Mouse (Mus musculus) kidney, adult 2 months (tissue): ENCODE measurements around the gene Snx11. TPM values are rescaled to one million over a fixed set of nuclear protein-coding genes. Genes with fewer than 3 reads are reported as not detected.
"Not testable (repeated sequence)": the region's sequence is repeated elsewhere in the genome, so short reads cannot be mapped to it uniquely, and the experiment has no call there.

Experiments
- DNase-seq: peaks from one replicate; pipeline ENCODE4 v3.0.0; 2021
- H3K27ac ChIP-seq: fragments of 200-500 bp; 2 replicates; pipeline ENCODE4 v1.5.1; 2012; ENCODE audit warnings: low read depth, low read length, control low read depth, inconsistent platforms; ENCODE audit not compliant: insufficient read depth
- H3K27me3 ChIP-seq: fragments of 200-500 bp; replicated peaks from 2 replicates; pipeline ENCODE4 v1.6.1; 2012; ENCODE audit warnings: mild to moderate bottlenecking, moderate library complexity, low read length, inconsistent platforms; ENCODE audit not compliant: control insufficient read depth, insufficient read depth
- H3K36me3 ChIP-seq: fragments of 200-500 bp; 2 replicates; pipeline ENCODE4 v1.6.1; 2012; ENCODE audit warnings: mild to moderate bottlenecking, moderate library complexity, low read length, inconsistent platforms; ENCODE audit not compliant: control insufficient read depth, insufficient read depth
- H3K4me1 ChIP-seq: fragments of 200-500 bp; 2 replicates; pipeline ENCODE4 v1.6.1; 2011; ENCODE audit warnings: low read length; ENCODE audit not compliant: control insufficient read depth, insufficient read depth
- H3K4me3 ChIP-seq: fragments of 200-500 bp; 2 replicates; pipeline ENCODE4 v1.5.1; 2011; ENCODE audit warnings: mild to moderate bottlenecking, low read depth, low read length, control low read depth; ENCODE audit not compliant: insufficient read depth
- CTCF ChIP-seq: fragments of 200-500 bp; conservative IDR thresholded peaks from 2 replicates; pipeline ENCODE4 v1.5.1; 2011; ENCODE audit warnings: low read depth, mild to moderate bottlenecking, control low read depth, low read length, moderate library complexity, mixed read lengths; ENCODE audit not compliant: insufficient read depth, insufficient read length
- POLR2A ChIP-seq: fragments of 200-500 bp; IDR thresholded peaks from one replicate; pipeline ENCODE4 v1.6.1; 2011; ENCODE audit warnings: low read depth, low read length, control low read depth
- WGBS: fragments of 180-500 bp; shearing (Covaris S2); methylation state at CpG from one replicate; pipeline ENCODE4 v1.1.7; 2018; 5-methylcytosine and 5-hydroxymethylcytosine counted together
- polyA plus RNA-seq: library from polyadenylated mRNA; depleted of rRNA; stranded (reverse); fragments of >200 nt; gene quantifications from 2 replicates; pipeline ENCODE4 v1.2.3, GENCODE M21; 2012

The Snx11 gene
- polyA plus RNA-seq, 1 experiment, result 13.7 TPM

GRCm38 (mm10) chr11:96781425-96781824 lies 4.1 kb upstream of the Snx11 start:
- H3K27ac ChIP-seq, result no peak overlapping the region
- WGBS, result 71% methylated on average over 2 of the region's 2 CpGs
- no peaks in the 10 kb centered on the region for H3K36me3 ChIP-seq
- no peaks in the 10 kb centered on the region for H3K27me3 ChIP-seq
- H3K4me3 ChIP-seq, result no peak overlapping the region
- TF ChIP-seq CTCF (0 out of 2 replicates have a peak, but pooled peaks have one; percentile 9), POLR2A (no peak)
- peak; percentile 12 for DNase-seq
- peaks cover 4% of the 10 kb centered on the region; the same call in 1 of the 2 replicates for H3K4me1 ChIP-seq

GRCm38 (mm10) chr11:96780306-96780705 lies 2.9 kb upstream of the Snx11 start:
- H3K4me3 ChIP-seq, result no peak overlapping the region
- no peaks in the 10 kb centered on the region for H3K36me3 ChIP-seq
- peaks cover 7% of the 10 kb centered on the region; the same call in 1 of the 2 replicates for H3K4me1 ChIP-seq
- TF ChIP-seq POLR2A (no peak), CTCF (no peak)
- WGBS, result 81% methylated on average over 5 of the region's 5 CpGs
- H3K27me3 ChIP-seq, result no peaks in the 10 kb centered on the region
- no peak overlapping the region for H3K27ac ChIP-seq
- DNase-seq, result no peak

GRCm38 (mm10) chr11:96778061-96778627 lies 785 bp upstream of the Snx11 start:
- H3K27me3 ChIP-seq, DNase-seq, H3K36me3 ChIP-seq, H3K4me1 ChIP-seq: not testable (repeated sequence)
- 53% methylated on average over 10 of the region's 10 CpGs for WGBS
- peak overlapping the region; percentile 70; the same call in 1 of the 2 replicates for H3K27ac ChIP-seq
- peak overlapping the region; percentile 46 for H3K4me3 ChIP-seq

- Histone ChIP-seq H3K36me3 (no peaks in the 10 kb centered on the region; the same call in 1 of the 2 replicates), H3K4me1 (peaks cover 9% of the 10 kb centered on the region; the same call in 1 of the 2 replicates), H3K27me3 (no peaks in the 10 kb centered on the region), H3K27ac (no peak overlapping the region), H3K4me3 (no peak overlapping the region)
- TF ChIP-seq CTCF, result no peak
- TF ChIP-seq POLR2A, result no peak
- no peak for DNase-seq
- 37% methylated on average over 3 of the region's 3 CpGs for WGBS
Measured at GRCm38 (mm10) chr11:96776068-96776467, 1.3 kb downstream of the Snx11 start.

- TF ChIP-seq POLR2A (no peak), CTCF (no peak)
- H3K4me3 ChIP-seq, result no peak overlapping the region
- no peak overlapping the region for H3K27ac ChIP-seq
- no peak for DNase-seq
- H3K27me3 ChIP-seq, result no peaks in the 10 kb centered on the region
- peaks cover 9% of the 10 kb centered on the region; the same call in 1 of the 2 replicates for H3K4me1 ChIP-seq
- 54% methylated on average over 7 of the region's 7 CpGs for WGBS
- H3K36me3 ChIP-seq, result no peaks in the 10 kb centered on the region; the same call in 1 of the 2 replicates
Measured at GRCm38 (mm10) chr11:96775665-96776064, 1.7 kb downstream of the Snx11 start.

- Histone ChIP-seq H3K4me3 (no peak overlapping the region), H3K27ac (no peak overlapping the region), H3K27me3 (no peaks in the 10 kb centered on the region), H3K36me3 (no peaks in the 10 kb centered on the region; the same call in 1 of the 2 replicates), H3K4me1 (peaks cover 9% of the 10 kb centered on the region; the same call in 1 of the 2 replicates)
- WGBS, result 75% methylated on average over 8 of the region's 8 CpGs
- no peak for DNase-seq
- TF ChIP-seq CTCF (no peak), POLR2A (no peak)
Measured at GRCm38 (mm10) chr11:96775063-96775462, 2.3 kb downstream of the Snx11 start.

GRCm38 (mm10) chr11:96774536-96774935 lies 2.8 kb downstream of the Snx11 start:
- TF ChIP-seq POLR2A (no peak), CTCF (no peak)
- 75% methylated on average over 3 of the region's 3 CpGs for WGBS
- Histone ChIP-seq H3K4me3 (no peak overlapping the region), H3K4me1 (peaks cover 9% of the 10 kb centered on the region; the same call in 1 of the 2 replicates), H3K27ac (no peak overlapping the region), H3K36me3 (no peaks in the 10 kb centered on the region; the same call in 1 of the 2 replicates), H3K27me3 (no peaks in the 10 kb centered on the region)
- no peak for DNase-seq

GRCm38 (mm10) chr11:96772413-96772812 lies 4.9 kb downstream of the Snx11 start:
- H3K4me1 ChIP-seq, result peaks cover 9% of the 10 kb centered on the region; the same call in 1 of the 2 replicates
- TF ChIP-seq CTCF, result no peak
- no peak for TF ChIP-seq POLR2A
- H3K27ac ChIP-seq, result no peak overlapping the region
- H3K27me3 ChIP-seq, result no peaks in the 10 kb centered on the region
- no peak overlapping the region for H3K4me3 ChIP-seq
- WGBS, result 86% methylated on average over 9 of the region's 9 CpGs
- peaks cover 2% of the 10 kb centered on the region for H3K36me3 ChIP-seq
- no peak for DNase-seq
